Mouse (Mus musculus) megakaryocyte, adult 5-6 weeks (primary cell): Measurements from ENCODE around the gene Gm4869. TPM values are rescaled to one million over a fixed set of nuclear protein-coding genes. Genes with fewer than 3 reads are reported as not detected.
A peak's percentile ranks its signal among the peaks of the same experiment; 100 is the strongest.
"Not testable (repeated sequence)": the region's sequence is repeated elsewhere in the genome, so short reads cannot be mapped to it uniquely, and the experiment has no call there.

Experiments
- ATAC-seq: 2 replicates; pipeline ENCODE4 v1.8.0; 2016; ENCODE audit warnings: mild to moderate bottlenecking, inconsistent platforms; ENCODE audit not compliant: poor library complexity, severe bottlenecking
- total RNA-seq, 2 experiments: library from RNA; stranded (forward) in 1 of 2; stranded (reverse) in 1 of 2; fragments of 153-499, 151-499 nt in 1 of 2; fragments of 221-1000, 200-1000 nt in 1 of 2; gene quantifications; 2 replicates each; pipeline versions ENCODE4 v1.2.3 to v1.2.4; 2015 to 2017

The Gm4869 gene
- total RNA-seq, 2 experiments from 2014 or later, result not detected

DNA sequence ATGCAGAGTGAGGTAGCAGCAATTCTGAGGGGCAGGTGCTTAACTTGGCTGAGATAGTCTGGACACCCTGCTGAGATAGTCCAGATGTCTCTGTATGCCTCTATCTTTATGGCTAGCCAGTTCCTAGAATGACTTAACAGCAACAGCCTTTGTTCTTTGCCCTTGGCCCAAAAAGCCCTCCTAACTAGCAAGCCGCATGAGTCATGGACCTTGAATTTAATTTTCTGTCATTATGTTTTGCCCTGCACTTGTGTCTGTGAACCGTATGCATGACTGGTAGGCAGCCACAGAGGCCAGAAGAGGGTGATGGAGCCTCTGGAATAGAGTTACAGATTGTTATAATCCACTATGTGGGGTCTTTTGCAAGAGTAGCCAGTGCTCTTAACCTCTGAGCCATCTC is 17.7 kb downstream of the Gm4869 start:
- ATAC-seq, result not testable (repeated sequence)

DNA sequence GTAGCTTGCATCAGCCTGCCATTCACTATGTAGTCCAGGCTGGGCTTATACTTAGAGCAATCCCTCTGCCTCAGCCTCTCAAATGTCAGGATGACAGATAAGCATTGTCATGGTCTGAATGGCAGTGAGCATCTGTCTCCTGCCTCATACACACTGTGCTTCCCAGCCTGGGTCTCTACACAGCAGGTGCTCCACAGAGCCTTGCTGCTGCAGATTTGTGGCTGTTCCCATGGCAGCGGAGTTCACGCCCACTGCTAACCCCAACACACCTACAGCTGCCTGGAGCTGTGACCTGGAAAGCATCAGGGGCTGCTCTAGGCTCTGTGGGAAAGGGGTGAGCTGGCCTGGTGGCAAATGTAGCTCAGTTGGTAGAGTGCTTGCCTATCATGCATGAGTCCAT is 19.5 kb downstream of the Gm4869 start:
- no peak for ATAC-seq

- ATAC-seq, result peak; percentile 86
Observed at GRCm38 (mm10) chr5:140472336-140472735, 26.9 kb downstream of the Gm4869 start.

- no peak for ATAC-seq
Observed at GRCm38 (mm10) chr5:140481458-140481857, 36.0 kb downstream of the Gm4869 start.

DNA sequence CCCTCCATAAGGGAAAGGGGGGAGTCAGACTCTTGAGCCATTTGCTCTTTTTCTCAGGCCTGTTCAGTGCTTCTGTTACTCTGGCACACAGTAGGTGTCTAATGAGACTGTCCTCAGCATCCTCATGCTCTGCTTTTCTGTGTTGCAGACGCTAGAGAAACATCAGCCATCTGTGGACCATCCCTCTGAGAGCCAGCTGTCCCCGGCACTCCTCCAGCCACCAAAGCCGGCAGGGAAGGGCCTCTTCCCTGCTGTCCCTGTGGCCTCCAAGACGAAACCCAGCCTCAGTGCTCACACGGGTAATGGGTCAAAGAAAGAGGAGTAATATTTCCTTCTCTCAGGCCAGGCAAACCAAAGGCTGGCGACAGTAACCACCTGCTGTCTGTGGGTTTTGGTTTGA is 45.7 kb downstream of the Gm4869 start:
- no peak for ATAC-seq

DNA sequence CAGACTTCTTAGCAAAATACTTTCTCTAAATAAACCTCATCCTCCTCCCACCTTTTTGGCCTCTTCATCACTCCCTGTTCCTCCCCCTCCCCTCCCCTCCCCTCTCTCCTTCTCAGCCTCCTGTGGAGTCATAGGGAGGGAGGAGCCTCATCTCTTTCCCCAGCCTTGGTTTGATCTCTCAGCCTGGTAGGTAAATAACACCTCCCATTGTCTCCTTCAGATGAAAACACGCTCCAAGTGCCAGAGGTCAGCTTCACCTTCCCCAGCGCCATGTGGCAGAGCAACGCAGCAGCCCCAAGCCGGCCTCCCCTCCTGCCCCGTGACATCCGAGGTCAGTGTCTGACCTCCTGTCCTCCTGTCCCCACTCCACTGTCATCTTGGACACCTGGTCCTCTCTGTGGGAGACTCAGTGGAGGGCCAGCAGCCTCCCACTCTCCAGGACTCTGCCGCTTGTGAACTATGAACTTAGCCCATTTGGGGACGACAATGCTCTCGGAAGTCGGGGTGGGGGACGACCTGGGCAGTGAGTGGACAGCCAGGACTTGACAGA is 47.3 kb downstream of the Gm4869 start:
- no peak for ATAC-seq

DNA sequence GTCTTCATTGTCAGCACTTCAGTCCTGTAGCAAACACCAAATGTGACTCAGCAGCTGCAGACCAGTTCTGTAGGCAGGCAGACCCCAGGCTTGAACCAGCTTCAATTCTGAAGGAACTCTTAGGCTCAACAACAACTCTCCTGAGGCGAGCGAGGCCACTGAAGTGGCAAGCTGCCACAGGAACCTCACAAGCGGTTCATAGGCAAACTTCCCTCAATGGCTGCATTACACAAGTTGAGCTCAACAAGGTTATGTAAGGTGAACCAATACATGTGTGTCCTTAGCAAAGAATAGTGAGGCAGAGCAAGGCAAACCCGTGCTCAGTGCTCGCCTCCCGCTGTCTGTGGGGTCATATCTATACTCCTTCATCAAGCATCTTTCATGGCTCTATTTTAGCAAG is 52.7 kb downstream of the Gm4869 start:
- ATAC-seq, result peak; percentile 48

DNA sequence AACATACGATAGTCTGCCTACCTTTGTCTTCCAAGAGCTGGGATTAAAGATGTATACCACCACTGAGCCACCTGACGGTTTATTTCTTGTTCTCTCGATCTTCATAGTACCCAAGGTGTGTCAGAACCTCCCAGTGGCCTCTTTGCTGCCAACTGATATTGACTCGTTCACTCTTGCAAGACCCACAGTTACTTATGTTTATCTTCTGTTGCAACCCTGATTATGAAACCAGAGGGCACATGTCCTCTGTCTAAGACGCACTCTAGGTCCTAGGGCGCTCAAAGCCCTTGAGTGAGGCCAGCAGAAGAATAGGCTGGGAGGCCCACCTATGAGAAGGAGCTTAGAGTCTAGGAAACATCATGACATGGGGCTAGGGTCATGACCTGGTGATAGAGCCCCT is 55.3 kb downstream of the Gm4869 start:
- peak; percentile 36 for ATAC-seq

- ATAC-seq, result peak; percentile 43
Observed at GRCm38 (mm10) chr5:140501982-140502836, 56.8 kb downstream of the Gm4869 start.

GRCm38 (mm10) chr5:140502925-140503324 is 57.5 kb downstream of the Gm4869 start:
- not testable (repeated sequence) for ATAC-seq

- ATAC-seq, result peak; percentile 56
Observed at GRCm38 (mm10) chr5:140505208-140505780, 59.8 kb downstream of the Gm4869 start, which contains the start of gene Chst12. TSS of gene Chst12 (plus strand) at chr5:140505550.

DNA sequence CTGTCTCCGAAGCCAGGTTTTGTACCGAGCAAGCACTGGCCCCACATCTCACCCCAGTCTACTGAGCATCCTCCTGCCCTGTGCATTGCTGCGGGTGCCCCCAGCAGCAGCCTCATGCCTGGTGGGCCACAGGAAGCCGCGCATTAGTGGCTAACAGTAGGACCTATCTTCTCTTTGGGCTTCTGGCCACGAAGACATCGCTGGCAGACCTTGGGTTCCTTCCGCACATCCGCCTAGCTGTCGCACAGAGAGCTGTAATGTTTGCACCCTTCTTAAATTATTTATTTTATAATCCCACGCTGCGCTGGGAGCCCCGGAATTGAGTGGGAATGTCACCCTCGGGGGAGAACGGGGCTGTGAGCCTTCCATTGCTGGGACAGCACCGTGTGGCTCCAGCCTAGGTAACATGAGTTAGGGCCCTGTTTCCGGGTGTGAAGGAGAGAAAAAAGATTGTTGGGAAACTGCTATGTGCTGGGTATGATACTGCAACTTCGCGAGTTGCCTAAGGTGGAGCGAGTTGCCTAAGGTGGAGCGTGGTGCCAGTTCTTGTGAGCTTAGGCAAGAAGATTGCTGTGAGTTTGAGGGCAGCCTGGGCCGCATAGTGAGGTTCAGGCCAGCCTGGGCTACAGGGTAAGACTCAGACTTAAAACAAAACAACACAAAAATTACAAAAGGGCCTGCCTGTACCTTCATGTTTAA is 60.8 kb downstream of the Gm4869 start:
- peak; percentile 13 for ATAC-seq

DNA sequence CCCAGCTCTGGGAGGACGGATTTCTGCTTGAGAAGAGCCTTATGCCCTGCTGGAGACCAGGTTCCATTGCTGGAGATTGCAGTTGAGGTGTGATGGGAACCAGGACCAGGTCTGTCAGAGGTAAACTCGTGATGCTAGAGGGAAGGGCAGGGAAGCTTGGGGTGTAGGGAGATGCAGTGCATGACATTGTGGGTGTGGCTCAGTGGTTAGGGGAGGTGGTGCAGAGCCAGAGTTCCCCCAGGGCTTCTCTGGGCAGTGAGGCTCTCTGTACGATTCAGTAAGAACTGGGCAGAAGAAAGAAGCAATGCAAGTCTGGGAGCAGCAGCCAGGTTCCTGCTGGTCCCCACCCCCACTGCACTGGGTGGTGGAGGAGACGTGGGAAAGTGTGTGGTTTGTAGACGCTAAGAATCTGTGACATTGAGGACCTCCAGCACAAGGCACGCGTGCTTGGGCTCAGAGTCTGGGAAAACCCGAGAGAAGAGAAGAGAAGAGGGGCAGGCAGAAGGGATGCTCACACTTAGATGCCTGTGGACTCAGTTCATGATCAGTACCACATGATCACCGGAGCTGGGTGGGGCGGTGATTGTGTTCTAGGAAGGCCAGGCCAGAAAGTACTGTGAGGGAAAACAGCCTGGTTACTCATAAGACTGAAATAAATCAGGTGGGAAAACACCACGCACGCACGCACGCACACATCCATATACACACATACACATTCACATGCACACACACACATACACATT is 62.2 kb downstream of the Gm4869 start:
- peak; percentile 8; the same call in 1 of the 2 replicates for ATAC-seq

DNA sequence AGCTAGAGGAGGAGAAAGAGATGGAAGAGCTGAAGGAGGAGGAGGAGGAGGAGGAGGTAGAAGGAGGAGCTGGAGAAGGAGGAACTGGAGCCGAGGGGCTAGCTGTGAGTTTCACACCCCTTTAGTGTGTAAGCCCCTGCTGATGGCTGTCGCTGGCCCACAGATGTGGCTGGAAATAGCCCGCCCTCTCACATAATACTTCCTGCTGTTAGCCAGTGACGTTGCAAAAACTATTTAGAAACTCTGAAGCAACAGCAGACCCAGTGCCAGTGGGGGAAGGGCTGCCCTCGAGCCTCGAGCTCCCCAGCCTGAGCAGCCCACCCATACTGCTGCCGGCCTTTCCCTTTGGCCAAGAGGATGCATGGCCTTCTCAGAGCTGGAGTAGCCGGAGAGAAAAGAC is 63.2 kb downstream of the Gm4869 start:
- ATAC-seq, result peak; percentile 49

GRCm38 (mm10) chr5:140509204-140509603 is 63.8 kb downstream of the Gm4869 start:
- ATAC-seq, result no peak

DNA sequence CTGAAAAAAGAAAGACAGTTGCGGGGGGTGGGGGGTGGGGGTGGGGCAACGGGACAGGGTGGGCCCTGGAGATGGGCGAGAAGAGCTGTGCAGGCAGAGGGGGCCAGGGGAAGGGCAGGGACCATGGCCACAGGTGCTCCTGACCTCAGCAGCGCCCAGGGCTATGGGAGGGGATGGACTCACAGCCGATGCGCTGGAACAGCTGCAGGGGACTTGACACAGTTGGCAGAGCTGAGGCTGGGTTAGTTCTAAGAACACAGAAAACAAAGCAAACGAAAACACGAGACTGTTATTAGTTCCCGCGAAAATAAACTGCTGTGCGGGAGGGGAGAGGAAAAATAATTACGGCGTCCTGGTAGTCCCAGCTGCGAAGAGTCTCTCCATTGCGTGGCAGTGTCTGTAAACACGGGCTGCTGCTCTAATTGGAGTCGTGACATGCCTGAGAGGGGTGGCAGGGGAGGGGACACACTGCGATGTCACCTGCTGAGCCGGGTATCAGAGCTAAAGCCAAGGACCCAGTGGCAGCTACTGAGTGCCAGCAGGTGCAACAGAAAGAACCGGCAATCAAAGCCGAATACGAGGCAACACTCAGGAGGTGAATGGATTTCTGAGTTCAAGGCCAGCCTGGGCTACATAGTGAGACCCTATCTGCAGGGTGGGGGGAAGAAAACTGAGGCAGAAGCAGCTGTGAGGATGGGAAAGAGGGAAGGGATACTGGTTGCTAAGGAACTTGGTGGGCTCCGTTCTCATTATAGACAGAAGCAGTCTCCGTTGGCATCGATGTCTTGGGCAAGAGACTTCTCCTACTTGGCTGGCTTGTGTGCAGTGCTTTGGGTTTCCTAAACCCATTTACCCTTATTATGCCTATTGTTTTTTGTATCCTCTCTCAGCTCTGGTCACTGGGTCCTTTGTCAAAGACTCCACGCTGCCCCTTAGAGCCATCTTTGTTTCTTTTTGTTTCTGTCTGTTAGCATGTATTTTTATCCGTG is 64.9 kb downstream of the Gm4869 start:
- ATAC-seq, result no peak; the same call in 1 of the 2 replicates

DNA sequence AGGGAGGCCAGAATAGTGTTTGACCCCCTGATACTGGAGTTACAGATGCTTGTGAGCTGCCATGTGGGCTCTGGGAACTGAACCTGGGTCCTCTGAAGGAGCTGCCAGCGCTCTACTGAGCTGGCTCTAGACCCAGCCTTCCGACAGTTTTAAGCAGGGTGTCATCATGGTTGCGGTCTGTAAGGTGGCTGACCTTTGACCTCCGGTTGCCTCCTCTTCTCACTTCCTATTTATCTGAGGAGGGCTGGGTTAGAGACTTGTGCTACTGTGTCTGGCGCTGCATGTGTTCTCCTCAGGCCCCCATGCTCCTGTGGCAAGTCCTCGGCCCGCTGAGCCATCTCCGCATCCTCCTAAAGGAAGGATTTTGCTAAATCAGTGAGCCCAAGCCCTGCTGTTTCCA is 68.5 kb downstream of the Gm4869 start:
- peak; percentile 86 for ATAC-seq

GRCm38 (mm10) chr5:140514799-140515486 is 69.5 kb downstream of the Gm4869 start:
- no peak for ATAC-seq
